Mouse (Mus musculus): ENCODE data around the gene Sdc1. TPM values are rescaled to one million over a fixed set of nuclear protein-coding genes. Genes with fewer than 3 reads are reported as not detected.
A peak's percentile ranks its signal among the peaks of the same experiment; 100 is the strongest.

Sdc1 gene
- polyA plus RNA-seq, 1 experiment, result 200 TPM

DNA sequence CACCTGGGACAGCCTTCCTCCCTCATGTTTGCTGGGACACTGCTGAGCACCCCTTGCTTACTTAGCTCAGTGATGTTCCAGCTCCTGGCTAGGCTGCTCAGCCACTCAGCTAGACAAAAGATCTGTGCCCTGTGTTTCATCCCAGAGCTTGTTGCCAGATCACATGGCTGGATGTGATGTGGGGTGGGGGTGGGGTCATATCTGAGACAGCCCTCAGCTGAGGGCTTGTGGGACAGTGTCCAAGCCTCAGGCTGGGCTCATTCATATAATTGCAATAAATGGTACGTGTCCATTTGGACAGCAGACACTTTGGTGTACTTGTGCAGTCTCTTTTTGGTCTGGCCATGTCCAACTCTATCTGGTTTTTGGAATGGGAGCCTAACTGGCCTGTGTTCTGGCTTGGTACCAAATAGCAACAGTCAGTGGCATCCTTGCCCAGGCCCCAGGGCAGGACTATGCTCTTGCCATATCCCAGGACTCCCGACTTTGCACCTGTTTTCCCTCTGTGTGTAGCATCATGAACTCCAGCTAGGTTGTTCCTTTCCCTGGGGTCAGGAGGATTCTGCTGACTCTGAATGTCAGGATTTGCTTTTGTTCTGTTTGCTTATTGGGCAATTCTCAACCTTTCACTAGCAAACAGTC is 22.4 kb downstream of the Sdc1 start:
- Histone ChIP-seq H3K4me1 (ENCODE audit: control insufficient read depth, insufficient read depth, low read length) (0 out of 2 replicates have a peak, but pooled peaks cover 2% of the 10 kb centered on the region), H3K4me3 (replicated peaks; ENCODE audit: extremely low read depth, low read depth, low read length) (no peak overlapping the region)
- no peak for DNase-seq
- WGBS, result 61% methylated on average over 2 of the region's 2 CpGs
- TF ChIP-seq POLR2A (IDR thresholded peaks at IDR 0.05; ENCODE audit: borderline replicate concordance, extremely low read depth, low read depth, low read length) (no peak), CTCF (IDR thresholded peaks at IDR 0.05; ENCODE audit: insufficient read depth, low read length) (no peak)

DNA sequence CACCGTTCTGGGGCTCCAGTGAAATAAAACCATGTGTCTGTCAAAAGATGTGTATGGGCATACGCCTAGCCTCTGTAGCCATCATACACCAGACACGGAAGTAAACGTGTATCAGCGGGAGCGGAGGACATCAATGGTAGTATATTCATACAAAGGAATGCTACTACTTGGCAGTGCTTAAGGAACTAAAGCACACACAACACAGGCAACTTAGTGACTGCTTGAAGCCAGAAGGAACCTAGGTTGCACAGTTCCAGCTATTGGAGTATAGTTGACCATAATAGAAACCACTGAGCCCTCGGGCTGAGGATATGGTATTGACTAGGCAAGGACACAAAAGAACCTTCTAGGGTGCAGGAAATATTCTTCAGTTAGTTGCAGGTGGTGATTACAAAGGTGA is 26.8 kb downstream of the Sdc1 start:
- TF ChIP-seq POLR2A (IDR thresholded peaks at IDR 0.05; ENCODE audit: borderline replicate concordance, extremely low read depth, low read depth, low read length) (no peak), CTCF (IDR thresholded peaks at IDR 0.05; ENCODE audit: insufficient read depth, low read length) (no peak)
- WGBS, result 73% methylated on average over 7 of the region's 7 CpGs
- no peak for DNase-seq
- Histone ChIP-seq H3K4me1 (ENCODE audit: control insufficient read depth, insufficient read depth, low read length) (peaks cover 9% of the 10 kb centered on the region), H3K4me3 (replicated peaks; ENCODE audit: extremely low read depth, low read depth, low read length) (no peak overlapping the region)

DNA sequence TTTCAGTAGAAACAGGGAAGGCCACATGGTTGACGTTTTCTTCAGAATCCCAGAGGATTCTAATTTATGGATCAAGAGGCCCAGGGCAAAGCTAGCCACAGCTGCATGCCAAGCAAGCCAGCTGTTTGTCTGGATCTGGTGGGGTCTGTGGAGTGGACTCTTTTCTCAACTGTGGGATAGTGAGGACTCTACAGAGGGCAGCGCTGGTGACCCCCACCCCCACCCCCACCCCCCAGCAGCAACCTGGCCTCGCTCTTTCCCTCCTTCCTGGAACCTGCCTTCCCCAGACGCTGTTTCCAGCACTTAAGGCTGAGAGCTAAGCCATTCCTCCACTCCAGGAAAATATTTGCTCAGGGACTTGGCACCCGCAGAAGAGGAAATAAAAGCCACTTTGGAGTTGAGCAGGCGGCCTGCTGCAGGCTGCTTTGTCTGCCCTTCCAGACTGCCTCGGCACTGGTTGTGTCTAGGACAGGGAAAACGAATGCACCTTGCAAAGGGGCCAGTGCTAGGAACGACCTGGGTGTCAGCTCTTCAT is 27.4 kb downstream of the Sdc1 start:
- Histone ChIP-seq H3K4me1 (ENCODE audit: control insufficient read depth, insufficient read depth, low read length) (peaks cover 7% of the 10 kb centered on the region), H3K4me3 (replicated peaks; ENCODE audit: extremely low read depth, low read depth, low read length) (no peak overlapping the region)
- DNase-seq, result no peak
- 37% methylated on average over 9 of the region's 9 CpGs for WGBS
- TF ChIP-seq POLR2A (IDR thresholded peaks at IDR 0.05; ENCODE audit: borderline replicate concordance, extremely low read depth, low read depth, low read length), result no peak
- no peak for TF ChIP-seq CTCF (IDR thresholded peaks at IDR 0.05; ENCODE audit: insufficient read depth, low read length)

DNA sequence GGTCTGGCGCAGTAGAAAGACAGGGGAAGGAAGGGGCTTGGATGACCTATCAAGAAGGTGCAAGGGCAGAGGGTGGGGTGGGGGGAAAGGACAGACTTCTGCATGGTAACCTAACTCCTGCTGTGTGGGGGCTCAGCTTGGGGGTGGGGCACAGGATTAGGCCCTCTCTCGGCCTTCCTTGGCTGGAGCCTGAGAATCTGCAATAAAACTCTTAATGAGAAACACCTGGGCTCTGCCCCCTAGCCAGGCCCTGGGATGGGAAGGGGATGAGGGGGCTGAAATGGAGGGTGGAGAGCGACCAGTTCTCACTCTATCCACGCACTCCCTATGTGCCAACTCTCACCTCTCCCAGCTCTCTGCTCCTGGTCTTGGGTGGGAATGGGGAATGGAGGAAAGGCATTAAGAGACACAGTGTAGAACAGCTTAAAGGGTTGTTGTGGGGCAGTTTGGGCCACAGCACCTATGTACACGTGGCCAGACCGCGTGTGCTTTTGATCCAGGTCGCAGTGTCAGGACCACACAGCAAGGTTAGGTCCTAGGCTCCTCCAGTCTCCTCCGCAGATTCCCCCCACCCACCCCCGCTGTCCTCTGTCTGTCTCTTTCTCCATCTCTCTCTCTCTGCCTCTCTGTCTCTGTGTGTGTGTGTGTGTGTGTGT is 32.4 kb downstream of the Sdc1 start:
- no peak overlapping the region for H3K4me3 ChIP-seq (replicated peaks; ENCODE audit: extremely low read depth, low read depth, low read length)
- TF ChIP-seq POLR2A (IDR thresholded peaks at IDR 0.05; ENCODE audit: borderline replicate concordance, extremely low read depth, low read depth, low read length) (no peak), CTCF (IDR thresholded peaks at IDR 0.05; ENCODE audit: insufficient read depth, low read length) (no peak)
- DNase-seq, result no peak
- H3K4me1 ChIP-seq (ENCODE audit: control insufficient read depth, insufficient read depth, low read length), result peaks cover 7% of the 10 kb centered on the region
- WGBS, result 75% methylated on average over 10 of the region's 10 CpGs

DNA sequence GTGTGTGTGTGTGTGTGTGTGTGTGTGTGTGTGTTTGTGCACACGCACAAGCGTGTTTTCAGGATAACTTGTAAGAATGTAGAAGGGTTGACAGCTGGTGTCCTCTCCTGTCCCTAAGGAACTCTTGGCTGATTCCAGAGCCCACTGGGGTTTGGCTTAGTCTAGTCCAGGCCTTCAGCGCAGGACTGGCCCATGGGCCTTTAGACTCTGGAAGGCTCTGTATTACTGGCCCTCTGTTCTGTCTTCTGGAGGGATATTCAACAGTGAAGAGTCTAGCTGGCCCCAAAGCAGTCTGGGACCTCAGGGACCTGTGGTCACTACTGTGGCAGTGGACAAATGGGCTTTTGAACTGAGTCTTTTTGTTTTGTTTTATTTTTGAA is 32.9 kb downstream of the Sdc1 start:
- WGBS, result 78% methylated on average over 3 of the region's 3 CpGs
- peaks cover 3% of the 10 kb centered on the region for H3K4me1 ChIP-seq (ENCODE audit: control insufficient read depth, insufficient read depth, low read length)
- H3K4me3 ChIP-seq (replicated peaks; ENCODE audit: extremely low read depth, low read depth, low read length), result no peak overlapping the region
- DNase-seq, result no peak
- TF ChIP-seq POLR2A (IDR thresholded peaks at IDR 0.05; ENCODE audit: borderline replicate concordance, extremely low read depth, low read depth, low read length) (no peak), CTCF (IDR thresholded peaks at IDR 0.05; ENCODE audit: insufficient read depth, low read length) (no peak)

DNA sequence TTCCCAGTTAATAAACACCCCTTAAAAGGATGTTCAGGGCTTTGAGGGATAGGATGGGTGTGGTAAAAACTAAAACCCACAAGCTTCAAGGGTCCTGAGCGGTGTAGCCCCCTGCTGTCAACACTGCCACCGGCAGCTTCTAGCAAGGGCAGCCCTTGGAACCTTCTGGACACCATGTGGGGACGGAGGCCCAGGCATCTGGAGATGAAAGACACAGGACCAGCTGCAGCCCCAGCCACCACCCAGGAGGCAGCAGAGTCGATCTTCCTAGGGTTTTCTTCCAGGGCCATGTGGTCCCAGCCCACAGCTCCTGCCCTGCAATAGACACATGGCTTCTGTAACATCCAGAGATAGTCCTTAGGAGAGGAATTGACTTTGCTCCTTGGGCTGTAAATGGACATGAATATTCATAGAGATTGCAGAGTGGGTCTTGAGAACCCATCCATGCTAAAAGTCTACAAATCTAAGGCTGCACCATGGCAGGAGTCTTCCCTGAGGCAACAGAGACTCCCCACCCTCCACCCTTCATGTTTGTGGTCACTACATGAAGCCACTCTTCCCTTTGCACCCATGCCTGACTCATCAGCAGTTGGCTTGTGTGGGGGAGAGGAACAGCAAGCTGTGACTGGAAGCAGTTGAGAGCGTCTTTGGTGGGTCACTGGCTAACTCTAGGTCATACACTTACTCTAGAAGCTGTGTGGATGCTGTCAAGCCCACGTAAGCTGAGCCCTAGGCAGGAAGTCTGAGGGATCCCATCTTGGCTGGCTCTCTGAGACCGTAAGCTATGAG is 34.0 kb downstream of the Sdc1 start:
- WGBS, result 79% methylated on average over 7 of the region's 7 CpGs

DNA sequence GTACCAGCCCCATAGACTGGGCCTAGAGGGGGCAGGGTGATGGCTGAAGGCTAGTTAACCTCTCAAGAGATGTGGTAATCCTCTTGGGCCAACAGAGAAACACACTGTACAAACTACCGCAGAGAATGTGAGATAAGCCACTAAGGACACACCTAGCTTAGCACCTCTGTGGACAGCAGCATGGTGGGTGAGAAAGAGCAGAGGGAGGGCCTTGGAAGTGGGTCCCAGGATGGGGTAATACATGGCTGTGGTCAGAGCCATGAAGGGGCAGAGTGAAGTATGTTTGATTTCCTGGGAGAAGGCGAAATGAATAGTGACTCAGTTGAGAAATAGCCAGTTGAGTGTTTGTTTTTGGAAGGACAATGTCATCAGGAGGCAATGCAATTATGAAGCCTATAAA is 38.0 kb downstream of the Sdc1 start:
- no peak overlapping the region for H3K4me3 ChIP-seq (replicated peaks; ENCODE audit: extremely low read depth, low read depth, low read length)
- WGBS, result 55% methylated on average over 2 of the region's 2 CpGs
- no peak for TF ChIP-seq CTCF (IDR thresholded peaks at IDR 0.05; ENCODE audit: insufficient read depth, low read length)
- no peak for TF ChIP-seq POLR2A (IDR thresholded peaks at IDR 0.05; ENCODE audit: borderline replicate concordance, extremely low read depth, low read depth, low read length)
- DNase-seq, result peak; percentile 69
- H3K4me1 ChIP-seq (ENCODE audit: control insufficient read depth, insufficient read depth, low read length), result no peaks in the 10 kb centered on the region; the same call in 1 of the 2 replicates

More for the DNA sequence above, 34.0 kb downstream of the Sdc1 start:
- peaks cover 2% of the 10 kb centered on the region; the same call in 1 of the 2 replicates for H3K4me1 ChIP-seq (ENCODE audit: control insufficient read depth, insufficient read depth, low read length)
- TF ChIP-seq CTCF (IDR thresholded peaks at IDR 0.05; ENCODE audit: insufficient read depth, low read length) (no peak), POLR2A (IDR thresholded peaks at IDR 0.05; ENCODE audit: borderline replicate concordance, extremely low read depth, low read depth, low read length) (no peak)
- no peak for DNase-seq
- no peak overlapping the region for H3K4me3 ChIP-seq (replicated peaks; ENCODE audit: extremely low read depth, low read depth, low read length)

DNA sequence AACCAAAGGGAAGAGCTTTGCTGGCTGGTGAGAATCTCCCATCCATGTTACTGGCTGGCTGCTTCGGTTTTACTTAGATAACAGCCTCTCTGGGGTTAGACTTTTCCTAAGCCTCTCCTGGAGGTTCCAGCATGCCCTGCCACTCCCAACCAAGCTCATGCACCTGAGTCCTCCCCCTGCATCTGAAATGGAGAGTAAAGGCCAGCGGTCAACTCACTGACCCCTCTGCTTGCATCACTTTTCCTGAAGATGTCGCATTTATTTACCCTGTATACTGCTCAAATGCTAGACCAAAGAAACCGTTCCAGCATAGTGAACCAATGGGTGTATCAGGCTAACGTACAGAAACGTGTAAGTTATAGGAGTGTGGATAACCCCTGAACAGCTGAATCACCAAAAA is 38.5 kb downstream of the Sdc1 start:
- DNase-seq, result no peak
- Histone ChIP-seq H3K4me1 (ENCODE audit: control insufficient read depth, insufficient read depth, low read length) (no peaks in the 10 kb centered on the region; the same call in 1 of the 2 replicates), H3K4me3 (replicated peaks; ENCODE audit: extremely low read depth, low read depth, low read length) (no peak overlapping the region)
- TF ChIP-seq CTCF (IDR thresholded peaks at IDR 0.05; ENCODE audit: insufficient read depth, low read length), result no peak
- no peak for TF ChIP-seq POLR2A (IDR thresholded peaks at IDR 0.05; ENCODE audit: borderline replicate concordance, extremely low read depth, low read depth, low read length)
- 68% methylated on average over 6 of the region's 6 CpGs for WGBS

DNA sequence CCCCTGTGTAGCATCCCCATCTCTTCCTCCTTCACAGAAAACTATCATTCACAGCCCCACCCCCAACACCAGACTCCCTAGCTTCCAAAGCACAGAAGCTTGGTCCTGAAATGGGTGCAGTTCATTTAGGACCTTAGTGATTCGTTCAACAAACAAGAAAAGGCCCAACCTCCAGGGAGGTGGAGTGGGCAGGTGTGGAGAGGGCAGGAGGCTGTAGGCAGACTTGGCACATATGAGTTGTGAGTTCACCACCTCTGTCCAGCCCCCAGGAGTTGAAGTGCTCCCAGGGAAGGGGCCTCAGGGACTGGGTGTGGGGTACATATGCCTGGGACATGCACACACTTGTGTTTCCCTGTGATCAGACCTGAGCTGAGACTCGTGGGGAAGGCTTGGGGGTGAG is 39.8 kb downstream of the Sdc1 start:
- TF ChIP-seq POLR2A (IDR thresholded peaks at IDR 0.05; ENCODE audit: borderline replicate concordance, extremely low read depth, low read depth, low read length) (no peak), CTCF (IDR thresholded peaks at IDR 0.05; ENCODE audit: insufficient read depth, low read length) (no peak)
- 58% methylated on average over 2 of the region's 2 CpGs for WGBS
- Histone ChIP-seq H3K4me3 (replicated peaks; ENCODE audit: extremely low read depth, low read depth, low read length) (no peak overlapping the region), H3K4me1 (ENCODE audit: control insufficient read depth, insufficient read depth, low read length) (no peaks in the 10 kb centered on the region; the same call in 1 of the 2 replicates)
- no peak for DNase-seq

Measured in lung, adult 2 months (tissue).